Mouse (Mus musculus) embryonic facial prominence, embryonic 11.5 days (tissue): ENCODE measurements around the gene Aldh3b2. TPM values are rescaled to one million over a fixed set of nuclear protein-coding genes. Genes with fewer than 3 reads are reported as not detected.

Experiments
- ATAC-seq: fragments of 200-750 bp; cut with Nextera tagmentation; replicated peaks from 2 replicates; pipeline ENCODE4 v1.8.0; 2017; ENCODE audit warnings: low read depth; ENCODE audit not compliant: insufficient number of reproducible peaks, low FRiP score, low TSS enrichment
- DNase-seq: peaks from one replicate; pipeline ENCODE4 v3.0.0-alpha.2; 2015; ENCODE audit warnings: low spot score
- H3K27ac ChIP-seq: fragments of 300-500 bp; sonication (generic); replicated peaks from 2 replicates; pipeline ENCODE4 v1.5.1; 2014; ENCODE audit warnings: mild to moderate bottlenecking, low read depth, low read length, control low read depth
- H3K27me3 ChIP-seq: fragments of 300-500 bp; sonication (generic); 2 replicates; pipeline ENCODE4 v1.6.1; 2014; ENCODE audit warnings: mild to moderate bottlenecking, low read length, moderate library complexity, mixed read lengths; ENCODE audit not compliant: control insufficient read depth, insufficient read depth
- H3K36me3 ChIP-seq: fragments of 300-500 bp; sonication (generic); replicated peaks from 2 replicates; pipeline ENCODE4 v1.6.1; 2014; ENCODE audit warnings: low read depth, mild to moderate bottlenecking, low read length, moderate library complexity, mixed read lengths; ENCODE audit not compliant: control insufficient read depth, insufficient read depth
- H3K4me1 ChIP-seq: fragments of 300-500 bp; sonication (generic); 2 replicates; pipeline ENCODE4 v1.6.1; 2014; ENCODE audit warnings: low read length, mixed read lengths; ENCODE audit not compliant: control insufficient read depth, insufficient read depth
- H3K4me2 ChIP-seq: fragments of 300-500 bp; sonication (generic); 2 replicates; pipeline ENCODE4 v1.6.1; 2014; ENCODE audit warnings: low read depth, mild to moderate bottlenecking, control low read depth, low read length, moderate library complexity
- H3K4me3 ChIP-seq: fragments of 300-500 bp; sonication (generic); 2 replicates; pipeline ENCODE4 v1.5.1; 2014; ENCODE audit warnings: low read depth, low read length, control low read depth
- H3K9ac ChIP-seq: fragments of 300-500 bp; sonication (generic); replicated peaks from 2 replicates; pipeline ENCODE4 v1.6.1; 2014; ENCODE audit warnings: mild to moderate bottlenecking, control low read depth, low read length
- H3K9me3 ChIP-seq: fragments of 300-500 bp; sonication (generic); replicated peaks from 2 replicates; pipeline ENCODE4 v1.6.1; 2016; ENCODE audit warnings: mild to moderate bottlenecking, low read length, inconsistent platforms, mixed read lengths; ENCODE audit not compliant: control insufficient read depth
- WGBS: fragments of 180-500 bp; shearing (Covaris S2); extraction: QIAGEN DNeasy Blood & Tissue Kit; methylation state at CpG from one replicate; pipeline ENCODE4 v1.1.7; 2014; 5-methylcytosine and 5-hydroxymethylcytosine counted together
- polyA plus RNA-seq: library from polyadenylated mRNA; unstranded; fragments of >200 nt; fragmentation: Nextera tagmentation; extraction: Ambion mirVana; gene quantifications from 2 replicates; pipeline ENCODE4 v1.2.1, GENCODE M21; 2014

The Aldh3b2 gene
- polyA plus RNA-seq, 1 experiment from 2014 or later: 1.6 TPM

GRCm38 (mm10) chr19:4000119-4000900, 28.2 kb downstream of the Aldh3b2 start, which contains the start of the genes Nudt8 and Gm49405:
Gene Nudt8, plus strand, starts transcription at chr19:4000580.
Gene Gm49405, plus strand, starts transcription at chr19:4000626.
- no peaks in the 10 kb centered on the region for H3K27me3 ChIP-seq
- ATAC-seq (peak; percentile 88), DNase-seq (peak; percentile 97)
- H3K36me3 ChIP-seq: no peaks in the 10 kb centered on the region
- H3K9me3 ChIP-seq: no peaks in the 10 kb centered on the region
- peak within 1 kb of the TSS; percentile 93 for H3K9ac ChIP-seq
- H3K27ac ChIP-seq: peak within 1 kb of the TSS; percentile 95
- peaks cover 4% of the 10 kb centered on the region; the same call in 1 of the 2 replicates for H3K4me1 ChIP-seq
- H3K4me2 ChIP-seq: peak within 1 kb of the TSS; percentile 92
- H3K4me3 ChIP-seq: peak within 1 kb of the TSS; percentile 78
- WGBS: under 1% methylated on average over 64 of the region's 64 CpGs

GRCm38 (mm10) chr19:4000949-4001525, 28.9 kb downstream of the Aldh3b2 start:
- no peaks in the 10 kb centered on the region for H3K9me3 ChIP-seq
- WGBS: 19% methylated on average over 17 of the region's 17 CpGs
- peak overlapping the region; percentile 92 for H3K4me2 ChIP-seq
- H3K27ac ChIP-seq: peak overlapping the region; percentile 95
- H3K4me3 ChIP-seq: peak overlapping the region; percentile 78
- peak; percentile 24 for ATAC-seq
- H3K9ac ChIP-seq: peak overlapping the region; percentile 93
- H3K27me3 ChIP-seq: no peaks in the 10 kb centered on the region
- peaks cover 4% of the 10 kb centered on the region; the same call in 1 of the 2 replicates for H3K4me1 ChIP-seq
- DNase-seq: peak; percentile 37
- peaks cover 3% of the 10 kb centered on the region; the same call in 1 of the 2 replicates for H3K36me3 ChIP-seq

- Histone ChIP-seq H3K36me3 (peaks cover 6% of the 10 kb centered on the region; the same call in 1 of the 2 replicates), H3K4me1 (peaks cover 4% of the 10 kb centered on the region; the same call in 1 of the 2 replicates), H3K4me3 (no peak overlapping the region), H3K4me2 (no peak overlapping the region), H3K9ac (no peak overlapping the region; the same call in 1 of the 2 replicates), H3K9me3 (no peaks in the 10 kb centered on the region), H3K27me3 (no peaks in the 10 kb centered on the region), H3K27ac (no peak overlapping the region)
- 87% methylated on average over 5 of the region's 5 CpGs for WGBS
- ATAC-seq (no peak), DNase-seq (no peak)
Measured at GRCm38 (mm10) chr19:4001752-4002151, 29.6 kb downstream of the Aldh3b2 start.

DNA sequence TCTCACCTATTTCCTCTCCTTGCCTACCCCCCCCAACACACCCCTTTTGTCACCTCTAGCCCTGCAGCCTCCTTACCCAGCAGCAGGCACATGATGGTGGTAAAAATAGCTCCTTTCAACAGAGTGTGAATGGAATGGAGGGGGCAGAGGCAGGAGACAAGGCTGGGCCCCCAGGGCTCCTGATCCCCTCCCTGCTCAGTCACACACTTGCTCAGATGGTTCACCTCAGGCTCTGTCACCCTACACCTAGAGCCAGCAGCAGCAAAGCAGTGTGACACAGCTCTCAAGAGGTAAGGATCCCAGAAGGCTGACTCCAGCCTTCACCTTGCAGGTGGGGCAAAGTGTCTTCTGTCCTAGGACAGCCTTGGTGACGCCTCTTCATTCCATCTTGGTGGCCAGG, 31.0 kb downstream of the Aldh3b2 start, which contains the start of gene Doc2g:
Gene Doc2g (plus strand): TSS at position 202 of the 400 bp plus-strand sequence.
- Histone ChIP-seq H3K4me1 (peaks cover 4% of the 10 kb centered on the region; the same call in 1 of the 2 replicates), H3K27ac (no peak within 1 kb of the TSS), H3K9me3 (no peaks in the 10 kb centered on the region), H3K4me3 (no peak within 1 kb of the TSS), H3K27me3 (no peaks in the 10 kb centered on the region), H3K9ac (no peak within 1 kb of the TSS), H3K36me3 (peaks cover 6% of the 10 kb centered on the region), H3K4me2 (no peak within 1 kb of the TSS)
- no peak for ATAC-seq
- WGBS: 94% methylated on average over 1 of the region's 1 CpGs
- no peak for DNase-seq

DNA sequence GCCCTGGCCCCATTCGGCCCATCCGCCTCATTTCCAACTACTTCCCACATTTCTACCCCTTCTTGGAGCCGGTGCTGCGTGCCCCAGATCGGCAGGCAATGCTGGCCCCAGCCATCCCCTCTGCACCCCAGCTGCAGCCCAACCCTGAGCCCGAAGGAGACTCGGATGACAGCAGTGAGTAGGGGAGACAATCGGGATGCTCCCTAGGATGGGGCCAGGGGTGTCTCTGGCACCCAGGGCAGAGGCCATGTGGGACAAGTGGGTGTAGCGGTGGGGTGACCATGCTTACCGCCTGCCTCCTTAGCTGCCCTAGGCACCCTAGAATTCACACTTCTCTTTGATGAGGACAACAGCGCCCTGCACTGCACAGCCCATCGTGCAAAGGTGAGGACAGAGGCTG, 31.5 kb downstream of the Aldh3b2 start:
- DNase-seq (no peak), ATAC-seq (no peak)
- Histone ChIP-seq H3K4me3 (no peak overlapping the region), H3K9ac (no peak overlapping the region), H3K9me3 (no peaks in the 10 kb centered on the region), H3K27ac (no peak overlapping the region), H3K4me2 (no peak overlapping the region), H3K27me3 (no peaks in the 10 kb centered on the region), H3K36me3 (peaks cover 6% of the 10 kb centered on the region), H3K4me1 (peaks cover 4% of the 10 kb centered on the region; the same call in 1 of the 2 replicates)
- 79% methylated on average over 11 of the region's 12 CpGs for WGBS

GRCm38 (mm10) chr19:4004331-4004730, 32.2 kb downstream of the Aldh3b2 start:
- no peak overlapping the region for H3K27ac ChIP-seq
- no peak overlapping the region for H3K4me2 ChIP-seq
- no peak overlapping the region for H3K9ac ChIP-seq
- DNase-seq: no peak
- no peak overlapping the region for H3K4me3 ChIP-seq
- no peaks in the 10 kb centered on the region for H3K27me3 ChIP-seq
- peaks cover 6% of the 10 kb centered on the region for H3K36me3 ChIP-seq
- peaks cover 4% of the 10 kb centered on the region; the same call in 1 of the 2 replicates for H3K4me1 ChIP-seq
- no peaks in the 10 kb centered on the region for H3K9me3 ChIP-seq
- 88% methylated on average over 15 of the region's 15 CpGs for WGBS
- ATAC-seq: no peak

DNA sequence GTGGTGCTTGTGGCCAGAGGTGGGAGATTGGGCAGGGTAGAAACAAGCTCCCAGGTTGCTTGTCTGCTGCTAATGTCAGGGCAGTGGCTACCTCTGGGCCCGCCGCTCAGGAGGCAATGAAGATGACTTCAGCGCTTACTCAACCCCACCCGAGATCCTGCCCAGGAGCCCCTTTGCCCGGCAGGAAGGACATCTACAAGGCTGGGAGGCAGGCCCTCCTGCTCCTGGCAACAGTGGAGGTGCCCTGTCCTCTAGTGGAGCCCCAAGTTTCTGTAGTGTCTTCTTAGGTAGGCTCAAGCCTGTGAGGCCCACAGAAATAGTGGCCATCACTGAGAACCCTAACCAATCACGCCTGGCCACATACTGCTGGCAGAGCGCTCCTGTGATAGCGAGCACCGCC, 33.0 kb downstream of the Aldh3b2 start:
- Histone ChIP-seq H3K27me3 (no peaks in the 10 kb centered on the region), H3K36me3 (peaks cover 10% of the 10 kb centered on the region), H3K9ac (no peak overlapping the region), H3K4me1 (peaks cover 4% of the 10 kb centered on the region; the same call in 1 of the 2 replicates), H3K9me3 (no peaks in the 10 kb centered on the region), H3K27ac (no peak overlapping the region), H3K4me2 (no peak overlapping the region), H3K4me3 (no peak overlapping the region)
- no peak for DNase-seq
- 82% methylated on average over 9 of the region's 9 CpGs for WGBS
- no peak for ATAC-seq

DNA sequence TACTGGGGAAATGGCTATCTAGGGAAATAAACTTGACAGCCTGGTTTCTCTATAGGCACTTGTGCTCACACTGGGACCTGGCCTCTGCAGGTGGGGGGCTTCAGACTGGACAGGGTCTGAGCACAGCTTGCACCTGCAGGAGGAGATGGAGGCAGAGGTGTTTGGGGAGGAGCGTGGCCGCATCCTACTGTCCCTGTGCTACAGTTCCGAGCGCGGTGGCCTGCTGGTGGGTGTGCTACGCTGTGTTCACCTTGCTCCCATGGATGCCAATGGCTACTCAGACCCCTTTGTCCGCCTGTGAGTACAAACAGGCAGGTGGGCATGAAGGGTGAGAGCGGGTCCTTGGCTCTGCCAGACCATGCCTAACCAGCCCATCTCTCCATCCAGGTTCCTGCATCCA, 33.8 kb downstream of the Aldh3b2 start:
- H3K4me2 ChIP-seq: no peak overlapping the region
- peaks cover 3% of the 10 kb centered on the region; the same call in 1 of the 2 replicates for H3K4me1 ChIP-seq
- WGBS: 90% methylated on average over 8 of the region's 8 CpGs
- no peaks in the 10 kb centered on the region for H3K27me3 ChIP-seq
- H3K9ac ChIP-seq: no peak overlapping the region
- ATAC-seq: no peak
- no peaks in the 10 kb centered on the region for H3K9me3 ChIP-seq
- no peak overlapping the region for H3K4me3 ChIP-seq
- no peak overlapping the region for H3K27ac ChIP-seq
- peaks cover 10% of the 10 kb centered on the region for H3K36me3 ChIP-seq
- no peak for DNase-seq
